Mouse (Mus musculus): ENCODE measurements around the gene G0s2.
"Not testable (repeated sequence)": the region's sequence is repeated elsewhere in the genome, so short reads cannot be mapped to it uniquely, and the experiment has no call there.

G0s2 gene

GRCm38 (mm10) chr1:193253895-193254294, 19.1 kb downstream of the G0s2 start:
- not testable (repeated sequence) for DNase-seq (ENCODE audit: low spot score in 2 of 2)

- no peak for DNase-seq (ENCODE audit: low spot score in 2 of 2)
Observed at GRCm38 (mm10) chr1:193252616-193253015, 20.4 kb downstream of the G0s2 start.

GRCm38 (mm10) chr1:193251386-193251785, 21.6 kb downstream of the G0s2 start:
- DNase-seq (ENCODE audit: low spot score in 2 of 2) = no peak

GRCm38 (mm10) chr1:193250026-193250425, 23.0 kb downstream of the G0s2 start:
- no peak for DNase-seq (ENCODE audit: low spot score in 2 of 2)

GRCm38 (mm10) chr1:193244235-193244634, 28.8 kb downstream of the G0s2 start:
- no peak for DNase-seq (ENCODE audit: low spot score in 2 of 2)

- DNase-seq (ENCODE audit: low spot score in 2 of 2) = no peak
Observed at GRCm38 (mm10) chr1:193243571-193244193, 29.3 kb downstream of the G0s2 start.

GRCm38 (mm10) chr1:193242863-193243262, 30.2 kb downstream of the G0s2 start:
- peak in 1 of 2 experiments; percentile 4 for DNase-seq (ENCODE audit: low spot score in 2 of 2)

- DNase-seq (ENCODE audit: low spot score in 2 of 2) = no peak
Observed at GRCm38 (mm10) chr1:193242238-193242637, 30.8 kb downstream of the G0s2 start.

- DNase-seq (ENCODE audit: low spot score in 2 of 2) = no peak
Observed at GRCm38 (mm10) chr1:193241436-193241835, 31.6 kb downstream of the G0s2 start.

GRCm38 (mm10) chr1:193238426-193238825, 34.6 kb downstream of the G0s2 start:
- no peak for DNase-seq (ENCODE audit: low spot score in 2 of 2)

- no peak for DNase-seq (ENCODE audit: low spot score in 2 of 2)
Observed at GRCm38 (mm10) chr1:193234930-193235329, 38.1 kb downstream of the G0s2 start.

- DNase-seq (ENCODE audit: low spot score in 2 of 2) = no peak
Observed at GRCm38 (mm10) chr1:193234130-193234645, 38.8 kb downstream of the G0s2 start.

- DNase-seq (ENCODE audit: low spot score in 2 of 2) = no peak
Observed at GRCm38 (mm10) chr1:193232732-193233131, 40.3 kb downstream of the G0s2 start.

- DNase-seq (ENCODE audit: low spot score in 2 of 2) = no peak
Observed at GRCm38 (mm10) chr1:193230935-193231334, 42.1 kb downstream of the G0s2 start.

GRCm38 (mm10) chr1:193230531-193230930, 42.5 kb downstream of the G0s2 start:
- no peak for DNase-seq (ENCODE audit: low spot score in 2 of 2)

- no peak for DNase-seq (ENCODE audit: low spot score in 2 of 2)
Observed at GRCm38 (mm10) chr1:193229570-193229969, 43.4 kb downstream of the G0s2 start.

- DNase-seq (ENCODE audit: low spot score in 2 of 2) = no peak
Observed at GRCm38 (mm10) chr1:193227537-193227936, 45.5 kb downstream of the G0s2 start.

- DNase-seq (ENCODE audit: low spot score in 2 of 2) = no peak
Observed at GRCm38 (mm10) chr1:193226724-193227522, 46.1 kb downstream of the G0s2 start.

GRCm38 (mm10) chr1:193226114-193226513, 46.9 kb downstream of the G0s2 start:
- no peak for DNase-seq (ENCODE audit: low spot score in 2 of 2)

- DNase-seq (ENCODE audit: low spot score in 2 of 2) = no peak
Observed at GRCm38 (mm10) chr1:193225531-193225930, 47.5 kb downstream of the G0s2 start.
